Mouse (Mus musculus) Patski (cell line): ENCODE data around the gene Mrtfa. TPM values are rescaled to one million over a fixed set of nuclear protein-coding genes. Genes with fewer than 3 reads are reported as not detected.

Experiments used
- ATAC-seq: fragments of 100-300 bp; one replicate; pipeline ENCODE4 v1.8.0; 2021
- CTCF ChIA-PET: fragments of 350-600 bp; sonication (Branson Sonifier 250); formaldehyde crosslinking; loops from one replicate; lab custom pipeline; 2022; ENCODE audit warnings: inconsistent platforms; lab: Charles Lee
- POLR2A ChIA-PET: fragments of 350-600 bp; sonication (Branson Sonifier 250); formaldehyde crosslinking; loops from one replicate; lab custom pipeline; 2022; ENCODE audit warnings: antibody characterized with exemption, inconsistent platforms; lab: Charles Lee
- DNase-seq: peaks from one replicate; pipeline ENCODE4 v3.0.0-alpha.2; 2011; ENCODE audit warnings: low read depth, low spot score
- H3K27me3 ChIP-seq: fragments of 371-371 bp; one replicate; pipeline ENCODE4 v1.5.1; 2021
- CTCF ChIP-seq: fragments of 100-300 bp; IDR thresholded peaks from one replicate; pipeline ENCODE4 v1.5.1; 2021
- in situ Hi-C: fragments of 300-500 bp; cut with MboI; formaldehyde crosslinking; loops from 3 replicates; pipeline ENCODE4 v1.11.1; 2018; ENCODE audit warnings: low pct_unique_long_range_greater_than_20kb, mixed read lengths
- polyA plus RNA-seq: library from polyadenylated mRNA; unstranded; gene quantifications from one replicate; pipeline ENCODE4 v1.2.3, GENCODE M21; 2021

Mrtfa gene
- 48.0 TPM for polyA plus RNA-seq

DNA sequence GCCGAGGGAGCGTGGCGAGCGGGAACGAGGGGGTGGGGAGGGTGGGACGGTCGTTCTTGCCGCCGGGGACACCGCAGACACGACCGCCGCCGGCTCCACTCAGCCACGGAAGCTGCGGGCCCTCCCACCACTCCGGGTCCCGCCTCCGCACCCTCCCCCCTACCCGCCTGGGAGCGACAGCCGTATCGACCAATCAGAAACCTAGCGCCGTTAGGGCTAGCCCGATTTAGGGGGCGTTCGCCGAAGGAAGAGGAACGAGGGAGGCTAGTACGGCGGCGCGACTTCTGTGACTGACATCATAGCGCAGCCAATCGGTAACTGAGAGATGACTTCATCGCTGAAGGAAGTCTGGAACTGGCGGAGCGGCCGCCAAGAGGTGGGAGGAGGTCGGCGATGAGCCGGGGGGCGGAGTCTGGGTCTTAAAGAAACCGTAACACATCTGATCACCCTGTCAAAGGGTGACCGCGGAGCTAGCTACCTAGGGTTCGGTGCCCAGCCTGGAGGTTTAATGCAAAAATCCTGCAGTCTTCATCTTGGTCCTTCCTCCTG lies at the start of gene Mrtfa:
Gene Mrtfa, minus strand, starts transcription at position 128 of the 549 bp plus-strand sequence.
- H3K27me3 ChIP-seq, result no peaks in the 10 kb centered on the region
- CTCF ChIA-PET, result no interaction called here
- POLR2A ChIA-PET, result interaction anchor here (1.0 to 1.6 kb wide), 3 partner anchors 22 to 70 kb away, joined by 3 to 5 read pairs (median 3); no protein-coding TSS in a partner anchor
- TF ChIP-seq CTCF, result no peak
- in situ Hi-C loops, result no loop called here
- peak; percentile 93 for ATAC-seq
- DNase-seq, result peak; percentile 98

DNA sequence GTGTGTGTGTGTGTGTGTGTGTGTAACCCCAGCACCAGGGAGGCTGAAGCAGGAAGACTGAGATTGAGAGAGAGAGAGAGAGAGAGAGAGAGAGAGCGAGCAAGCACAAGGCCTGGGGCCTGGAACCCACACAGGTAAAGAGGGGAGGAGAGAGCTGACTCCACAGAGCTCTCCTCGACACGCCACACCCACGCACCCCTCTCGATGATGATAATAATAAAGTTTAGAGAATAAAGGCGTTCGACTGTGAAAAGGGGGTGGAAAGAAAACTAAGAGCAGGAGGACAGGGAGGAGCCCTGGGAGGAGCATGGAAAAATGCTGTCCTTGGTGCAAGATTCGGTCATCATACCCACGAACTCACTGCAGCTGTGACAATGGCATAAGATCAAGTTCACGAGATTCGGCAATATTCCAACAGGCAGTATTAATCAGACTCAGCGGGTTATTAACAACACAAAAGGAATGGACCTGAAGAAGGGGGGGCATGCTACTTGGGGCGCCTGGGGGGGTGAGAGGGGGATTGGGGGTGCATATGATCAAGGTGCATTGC lies 49.3 kb upstream of the Mrtfa start:
- in situ Hi-C loops, result no loop called here
- TF ChIP-seq CTCF, result no peak
- no peak for DNase-seq
- ChIA-PET POLR2A (interaction anchor here (0.6 to 0.8 kb wide), 6 partner anchors 17 to 391 kb away, joined by 3 to 4 read pairs (median 3); no protein-coding TSS in a partner anchor), CTCF (interaction anchor here (1.0 to 1.2 kb wide), 2 partner anchors 13 kb away, joined by 3 to 5 read pairs; no protein-coding TSS in a partner anchor)
- H3K27me3 ChIP-seq, result no peaks in the 10 kb centered on the region
- no peak for ATAC-seq

DNA sequence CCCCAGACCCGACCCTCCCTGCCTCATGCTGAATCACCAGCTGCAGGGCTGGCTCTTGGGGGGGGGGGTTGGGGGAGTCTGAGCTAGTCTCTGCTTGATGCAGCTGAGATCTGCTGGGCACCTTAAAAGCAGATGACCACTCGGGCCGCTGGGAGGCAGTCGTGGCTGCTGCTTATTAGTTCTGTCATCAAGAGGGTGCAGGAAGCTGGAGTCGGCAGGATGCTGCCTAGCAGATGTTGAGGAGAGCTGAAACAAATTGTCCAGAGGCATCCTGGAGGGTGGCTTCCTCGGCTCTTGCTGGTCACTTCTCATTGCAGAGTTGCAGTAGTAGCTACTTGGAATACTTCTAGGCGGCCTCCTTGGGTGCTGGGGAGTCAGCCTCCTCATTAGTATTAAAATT lies 48.7 kb upstream of the Mrtfa start:
- no peak for ATAC-seq
- TF ChIP-seq CTCF, result no peak
- in situ Hi-C loops, result no loop called here
- DNase-seq, result no peak
- CTCF ChIA-PET, result interaction anchor here (1.0 to 1.2 kb wide), 2 partner anchors 12 to 13 kb away, joined by 3 to 5 read pairs; no protein-coding TSS in a partner anchor
- H3K27me3 ChIP-seq, result no peaks in the 10 kb centered on the region
- POLR2A ChIA-PET, result interaction anchor here (0.6 to 0.8 kb wide), 4 partner anchors 16 to 390 kb away, joined by 3 to 7 read pairs (median 4); no protein-coding TSS in a partner anchor

DNA sequence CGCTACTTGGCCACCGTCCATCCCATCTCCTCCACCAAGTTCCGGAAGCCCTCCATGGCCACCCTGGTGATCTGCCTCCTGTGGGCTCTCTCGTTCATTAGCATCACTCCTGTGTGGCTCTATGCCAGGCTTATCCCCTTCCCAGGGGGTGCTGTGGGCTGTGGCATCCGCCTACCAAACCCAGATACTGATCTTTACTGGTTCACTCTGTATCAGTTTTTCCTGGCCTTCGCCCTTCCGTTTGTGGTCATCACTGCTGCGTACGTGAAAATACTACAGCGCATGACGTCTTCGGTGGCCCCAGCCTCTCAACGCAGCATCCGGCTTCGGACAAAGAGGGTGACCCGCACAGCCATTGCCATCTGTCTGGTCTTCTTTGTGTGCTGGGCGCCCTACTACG lies 46.9 kb upstream of the Mrtfa start:
- in situ Hi-C loops, result no loop called here
- ChIA-PET CTCF (no interaction called here), POLR2A (no interaction called here)
- ATAC-seq (no peak), DNase-seq (no peak)
- no peak for TF ChIP-seq CTCF
- H3K27me3 ChIP-seq, result no peaks in the 10 kb centered on the region

DNA sequence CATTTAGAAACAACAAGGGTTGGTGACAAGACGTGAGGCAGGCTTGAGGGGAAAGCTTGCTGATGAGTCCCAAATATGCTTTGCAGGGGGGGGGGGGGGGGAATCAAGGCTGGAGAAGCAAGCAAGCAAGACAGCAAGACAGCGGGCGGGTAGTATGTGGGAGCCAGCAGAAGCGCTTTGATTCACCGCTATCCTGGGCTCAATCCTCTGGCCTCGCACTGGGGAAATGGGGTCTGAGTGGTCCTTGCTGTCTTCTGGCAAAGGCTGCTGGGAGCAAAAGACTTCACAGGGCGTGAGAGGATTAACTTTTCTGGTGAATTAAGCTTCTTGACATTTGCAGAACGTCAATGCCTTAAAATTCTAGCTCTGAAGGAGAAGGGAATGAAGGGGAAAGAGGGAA lies 45.5 kb upstream of the Mrtfa start:
- no peak for TF ChIP-seq CTCF
- H3K27me3 ChIP-seq, result no peaks in the 10 kb centered on the region
- POLR2A ChIA-PET, result no interaction called here
- DNase-seq (no peak), ATAC-seq (no peak)
- in situ Hi-C loops, result no loop called here
- CTCF ChIA-PET, result no interaction called here

DNA sequence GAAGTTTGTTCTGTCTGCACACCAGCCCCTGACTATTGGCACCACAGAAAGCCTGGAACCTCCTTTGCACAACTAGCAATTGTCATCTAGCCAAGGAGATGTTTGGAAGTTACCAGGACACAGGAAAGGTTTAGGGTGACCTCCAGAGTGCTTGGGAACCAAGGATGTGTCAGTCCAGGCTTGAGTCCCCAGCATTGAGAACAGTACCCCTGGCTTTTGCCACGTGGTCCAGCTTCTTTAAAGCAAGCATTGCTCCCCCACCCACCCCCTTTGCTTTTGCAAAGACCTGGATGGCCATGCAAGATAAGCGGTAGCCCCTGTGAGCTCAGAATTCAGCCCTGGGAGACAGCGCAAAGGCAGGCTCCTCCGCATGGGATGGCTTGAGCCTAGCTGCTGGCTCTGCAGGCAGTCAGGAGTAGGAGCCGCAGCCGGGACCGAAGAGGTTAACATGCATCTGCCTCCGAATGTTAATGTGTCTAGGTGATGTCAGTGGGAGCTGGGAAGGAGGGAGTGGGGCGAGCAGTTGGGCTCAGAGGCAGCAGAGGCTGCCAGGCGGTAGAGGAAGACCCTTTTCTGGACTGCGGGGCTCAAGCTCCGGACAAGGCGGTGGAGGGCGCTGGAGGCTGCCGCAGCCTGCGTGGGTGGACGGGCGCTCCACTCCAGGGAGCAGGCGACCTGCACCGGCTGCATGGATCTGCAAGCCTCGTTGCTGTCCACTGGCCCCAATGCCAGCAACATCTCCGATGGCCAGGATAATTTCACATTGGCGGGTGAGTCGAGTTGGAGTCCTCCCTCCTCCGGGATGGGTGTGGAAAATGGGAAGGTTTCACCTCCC lies 44.7 kb upstream of the Mrtfa start, which contains the start of gene Mchr1:
Gene Mchr1, plus strand, starts transcription at position 414 of the 835 bp plus-strand sequence.
- DNase-seq (no peak), ATAC-seq (no peak)
- ChIA-PET CTCF (no interaction called here), POLR2A (no interaction called here)
- H3K27me3 ChIP-seq, result no peaks in the 10 kb centered on the region
- no peak for TF ChIP-seq CTCF
- in situ Hi-C loops, result no loop called here

DNA sequence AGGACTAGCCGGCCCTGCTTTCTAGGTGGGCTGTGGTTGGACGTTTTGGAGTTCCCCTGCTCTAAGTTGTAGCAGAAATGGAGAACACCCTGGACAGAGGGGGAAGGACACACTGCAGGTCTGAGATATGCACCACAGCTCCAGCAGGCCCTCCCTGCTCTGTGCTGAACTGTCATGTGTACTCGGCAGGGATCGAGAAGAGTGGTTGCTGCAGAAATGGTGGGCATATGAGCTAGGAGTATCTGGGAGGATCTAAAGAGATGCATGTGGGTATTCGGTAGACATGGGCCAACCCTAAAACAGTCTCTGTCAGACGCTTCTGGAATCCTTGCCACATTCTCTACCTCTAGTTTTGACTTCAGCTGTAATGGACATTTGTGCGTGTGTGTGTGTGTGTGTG lies 40.8 kb upstream of the Mrtfa start:
- no peak for DNase-seq
- H3K27me3 ChIP-seq, result no peaks in the 10 kb centered on the region
- ATAC-seq, result no peak
- CTCF ChIA-PET, result no interaction called here
- TF ChIP-seq CTCF, result no peak
- POLR2A ChIA-PET, result no interaction called here
- in situ Hi-C loops, result no loop called here

DNA sequence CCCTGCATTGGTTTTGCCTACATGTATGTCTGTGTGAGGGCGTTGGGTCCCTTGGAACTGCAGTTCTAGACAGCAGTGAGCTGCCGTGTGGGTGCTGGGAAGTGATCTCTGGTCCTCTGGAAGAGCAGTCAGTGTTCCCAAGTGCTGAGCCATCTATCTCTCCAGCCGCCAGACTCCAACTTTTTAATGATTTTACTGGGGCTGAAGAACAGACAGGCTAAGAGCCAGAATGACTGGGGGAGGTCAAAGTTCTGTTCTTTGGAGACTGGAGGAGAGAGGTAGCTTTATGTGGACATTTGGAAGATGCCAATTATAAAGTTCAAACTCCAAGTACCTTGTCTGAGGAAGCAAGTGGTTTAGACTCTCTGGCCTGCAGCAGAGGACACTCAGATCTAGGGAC lies 39.2 kb upstream of the Mrtfa start:
- in situ Hi-C loops, result no loop called here
- POLR2A ChIA-PET, result no interaction called here
- no peak for ATAC-seq
- H3K27me3 ChIP-seq, result no peaks in the 10 kb centered on the region
- no peak for TF ChIP-seq CTCF
- DNase-seq, result no peak
- CTCF ChIA-PET, result no interaction called here

DNA sequence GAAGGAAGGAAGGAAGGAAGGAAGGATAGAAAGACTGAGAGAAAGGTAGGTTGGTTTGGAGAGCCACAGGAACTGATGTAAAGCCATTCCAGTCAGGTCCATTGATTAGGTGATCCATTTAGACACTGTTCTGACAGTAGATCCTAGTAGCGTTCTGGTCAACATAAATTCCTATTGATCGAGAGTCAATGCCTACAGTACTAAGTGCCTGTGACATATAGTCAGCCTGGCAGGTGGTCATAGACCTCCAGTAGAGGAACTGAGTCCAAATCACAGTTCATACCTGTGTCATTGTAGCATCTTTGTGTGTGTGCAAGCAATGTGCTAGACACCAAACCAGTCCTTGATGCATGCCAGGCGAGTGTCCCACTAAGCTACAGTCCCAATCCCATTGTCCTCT lies 37.7 kb upstream of the Mrtfa start:
- in situ Hi-C loops, result no loop called here
- POLR2A ChIA-PET, result no interaction called here
- ATAC-seq (no peak), DNase-seq (no peak)
- H3K27me3 ChIP-seq, result no peaks in the 10 kb centered on the region
- no peak for TF ChIP-seq CTCF
- CTCF ChIA-PET, result no interaction called here

DNA sequence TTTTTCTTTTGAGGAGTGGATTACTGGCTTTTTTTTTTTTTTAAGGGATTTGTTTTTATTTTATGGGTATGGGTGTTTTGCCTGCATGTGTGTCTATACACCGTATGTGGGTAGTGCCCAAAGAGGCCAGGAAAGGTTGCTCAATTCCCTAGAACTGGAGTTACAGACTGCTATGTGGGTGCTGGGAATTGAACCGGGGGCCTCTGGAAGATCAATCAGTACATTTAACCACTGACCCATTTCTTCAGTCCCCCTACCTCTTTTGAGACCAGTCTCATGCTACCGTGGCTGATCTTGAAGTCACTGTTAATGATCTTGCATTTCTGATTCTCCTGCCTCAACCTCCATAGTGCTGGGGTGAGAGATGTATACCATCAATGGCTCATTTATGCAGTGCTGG lies 36.7 kb upstream of the Mrtfa start:
- DNase-seq (no peak), ATAC-seq (no peak)
- no peaks in the 10 kb centered on the region for H3K27me3 ChIP-seq
- CTCF ChIA-PET, result interaction anchor here (0.8 to 1.4 kb wide), 2 partner anchors 13 to 14 kb away, joined by 3 read pairs; no protein-coding TSS in a partner anchor
- POLR2A ChIA-PET, result no interaction called here
- in situ Hi-C loops, result no loop called here
- TF ChIP-seq CTCF, result no peak
